Mouse (Mus musculus) cortical plate, adult 2 months (tissue): ENCODE data around the gene Zfp958. TPM values are rescaled to one million over a fixed set of nuclear protein-coding genes. Genes with fewer than 3 reads are reported as not detected.
"Not testable (repeated sequence)": the region's sequence is repeated elsewhere in the genome, so short reads cannot be mapped to it uniquely, and the experiment has no call there.

Experiments
- H3K27ac ChIP-seq: fragments of 200-500 bp; 2 replicates; pipeline ENCODE4 v1.5.1; 2012; ENCODE audit warnings: low read length, control low read depth, inconsistent platforms; ENCODE audit not compliant: insufficient read depth
- H3K4me1 ChIP-seq: fragments of 200-500 bp; 2 replicates; pipeline ENCODE4 v1.6.1; 2011; ENCODE audit warnings: low read length; ENCODE audit not compliant: control insufficient read depth, insufficient read depth
- H3K4me3 ChIP-seq: fragments of 200-500 bp; 2 replicates; pipeline ENCODE4 v1.5.1; 2011; ENCODE audit warnings: mild to moderate bottlenecking, low read length, control low read depth; ENCODE audit not compliant: insufficient read depth
- CTCF ChIP-seq: fragments of 200-500 bp; IDR thresholded peaks from 2 replicates; pipeline ENCODE4 v1.5.1; 2011; ENCODE audit warnings: mild to moderate bottlenecking, control low read depth, low read length; ENCODE audit not compliant: insufficient read depth; ENCODE audit errors: extremely low read depth
- POLR2A ChIP-seq: fragments of 200-500 bp; IDR thresholded peaks from 2 replicates; pipeline ENCODE4 v1.6.1; 2011; ENCODE audit warnings: mild to moderate bottlenecking, low read length, control low read depth; ENCODE audit not compliant: insufficient read depth; ENCODE audit errors: extremely low read depth
- polyA plus RNA-seq: library from polyadenylated mRNA; depleted of rRNA; stranded (reverse); fragments of >200 nt; gene quantifications from 2 replicates; pipeline ENCODE4 v1.2.3, GENCODE M21; 2012; rRNA removed

The Zfp958 gene
- 6.8 and 6.9 TPM in 2 replicates for polyA plus RNA-seq

DNA sequence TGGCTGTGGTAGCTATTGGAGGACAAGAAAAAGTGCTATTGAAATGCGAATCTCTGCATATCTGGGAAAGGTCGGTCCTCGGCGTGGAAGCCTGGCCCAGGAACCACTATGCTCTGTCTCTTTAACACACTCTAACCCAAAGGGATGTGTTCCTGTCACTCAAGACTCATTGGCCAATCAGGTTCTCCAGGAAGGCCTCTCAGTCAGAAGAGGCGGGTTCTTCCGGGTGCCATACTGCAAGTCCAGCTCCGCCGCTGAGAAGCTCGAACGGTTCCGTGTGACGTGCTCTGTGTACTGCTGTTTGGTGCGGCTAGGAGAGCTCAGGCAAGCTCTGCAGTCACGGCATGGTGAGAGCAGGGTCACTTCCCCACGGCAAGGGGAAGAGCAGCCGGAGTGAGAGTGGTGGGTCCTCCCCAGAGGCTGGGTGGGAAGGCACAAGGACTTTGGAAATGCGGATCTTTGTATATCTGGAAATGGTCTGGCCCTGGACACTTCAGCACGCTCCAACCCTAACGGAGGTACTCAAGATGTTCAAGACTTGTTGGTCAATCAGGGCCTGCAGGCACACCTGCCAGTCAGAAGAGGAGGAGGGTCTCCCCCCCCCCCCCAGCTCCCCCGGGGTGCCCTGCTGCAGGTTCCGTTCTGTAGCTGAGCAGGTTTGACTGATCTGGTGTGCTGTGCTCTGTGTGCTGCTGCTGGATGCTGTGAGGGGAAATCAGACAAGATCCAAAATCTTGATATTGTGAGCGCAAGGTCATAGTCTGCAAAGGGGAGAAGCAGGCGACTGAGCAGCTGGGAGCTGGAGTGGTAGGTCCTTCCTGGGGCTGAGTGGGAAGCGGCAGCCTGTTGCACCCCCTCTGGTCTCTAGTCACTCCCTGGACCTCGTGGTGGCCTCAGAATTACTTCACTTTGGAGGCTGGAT is at the start of gene Zfp958:
Gene Zfp958 (plus strand): TSS at position 236 of the 922 bp plus-strand sequence.
- peak; percentile 92 for TF ChIP-seq POLR2A
- TF ChIP-seq CTCF, result no peak
- H3K4me3 ChIP-seq, result peak within 1 kb of the TSS; percentile 71
- H3K27ac ChIP-seq, result peak within 1 kb of the TSS; percentile 26; the same call in 1 of the 2 replicates
- no peaks in the 10 kb centered on the region; the same call in 1 of the 2 replicates for H3K4me1 ChIP-seq

GRCm38 (mm10) chr8:4581986-4582385 is 31.0 kb upstream of the Zfp958 start:
- H3K4me1 ChIP-seq, result no peaks in the 10 kb centered on the region
- no peak overlapping the region for H3K27ac ChIP-seq
- H3K4me3 ChIP-seq, result no peak overlapping the region
- no peak for TF ChIP-seq POLR2A
- no peak for TF ChIP-seq CTCF

GRCm38 (mm10) chr8:4582754-4583178 is 30.2 kb upstream of the Zfp958 start:
- H3K4me1 ChIP-seq, result no peaks in the 10 kb centered on the region
- H3K27ac ChIP-seq, result no peak overlapping the region
- TF ChIP-seq CTCF (no peak), POLR2A (no peak)
- no peak overlapping the region for H3K4me3 ChIP-seq

DNA sequence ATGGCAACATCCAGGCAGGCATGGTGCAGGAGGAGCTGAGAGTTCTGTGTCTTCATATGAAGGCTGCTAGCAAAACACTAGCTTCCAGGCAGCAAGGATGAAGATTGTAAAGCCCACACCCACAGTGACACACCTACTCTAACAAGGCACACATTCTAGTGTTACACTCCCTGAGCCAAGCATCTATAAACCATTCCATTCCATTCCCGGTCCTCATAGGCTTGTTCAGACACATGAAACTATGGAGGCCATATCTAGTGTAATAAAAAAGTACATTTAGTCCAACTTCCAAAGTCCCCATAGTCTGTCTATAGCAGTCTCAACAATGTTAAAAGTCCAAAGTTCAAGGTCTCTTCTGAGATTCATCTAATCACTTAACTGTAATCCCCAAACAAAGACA is 28.3 kb upstream of the Zfp958 start:
- no peak for TF ChIP-seq POLR2A
- TF ChIP-seq CTCF, result no peak
- H3K4me1 ChIP-seq, result no peaks in the 10 kb centered on the region

DNA sequence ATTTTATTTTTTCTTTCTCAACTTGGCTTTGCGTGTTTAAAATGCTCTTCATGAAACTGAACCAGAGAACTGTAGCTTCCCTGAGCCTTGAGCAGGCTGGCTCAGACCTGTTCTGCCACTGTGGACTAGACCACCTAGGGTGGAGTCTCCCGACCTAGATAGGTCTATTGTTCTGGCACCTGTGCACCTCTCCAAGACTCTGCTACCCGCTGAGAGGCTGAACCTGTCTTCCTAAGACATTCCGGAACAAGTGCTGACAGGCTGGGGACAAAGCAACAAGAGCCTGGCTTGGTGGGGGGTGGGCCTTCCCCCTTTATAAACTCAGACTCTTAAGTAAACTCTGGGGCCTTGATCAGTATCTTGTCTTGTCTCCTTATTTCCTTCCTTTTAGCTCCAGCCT is 26.6 kb upstream of the Zfp958 start:
- TF ChIP-seq POLR2A, result no peak
- no peak overlapping the region for H3K4me3 ChIP-seq
- no peak overlapping the region for H3K27ac ChIP-seq
- H3K4me1 ChIP-seq, result no peaks in the 10 kb centered on the region

More for the DNA sequence above, 28.3 kb upstream of the Zfp958 start:
- H3K27ac ChIP-seq, result no peak overlapping the region
- no peak overlapping the region for H3K4me3 ChIP-seq

DNA sequence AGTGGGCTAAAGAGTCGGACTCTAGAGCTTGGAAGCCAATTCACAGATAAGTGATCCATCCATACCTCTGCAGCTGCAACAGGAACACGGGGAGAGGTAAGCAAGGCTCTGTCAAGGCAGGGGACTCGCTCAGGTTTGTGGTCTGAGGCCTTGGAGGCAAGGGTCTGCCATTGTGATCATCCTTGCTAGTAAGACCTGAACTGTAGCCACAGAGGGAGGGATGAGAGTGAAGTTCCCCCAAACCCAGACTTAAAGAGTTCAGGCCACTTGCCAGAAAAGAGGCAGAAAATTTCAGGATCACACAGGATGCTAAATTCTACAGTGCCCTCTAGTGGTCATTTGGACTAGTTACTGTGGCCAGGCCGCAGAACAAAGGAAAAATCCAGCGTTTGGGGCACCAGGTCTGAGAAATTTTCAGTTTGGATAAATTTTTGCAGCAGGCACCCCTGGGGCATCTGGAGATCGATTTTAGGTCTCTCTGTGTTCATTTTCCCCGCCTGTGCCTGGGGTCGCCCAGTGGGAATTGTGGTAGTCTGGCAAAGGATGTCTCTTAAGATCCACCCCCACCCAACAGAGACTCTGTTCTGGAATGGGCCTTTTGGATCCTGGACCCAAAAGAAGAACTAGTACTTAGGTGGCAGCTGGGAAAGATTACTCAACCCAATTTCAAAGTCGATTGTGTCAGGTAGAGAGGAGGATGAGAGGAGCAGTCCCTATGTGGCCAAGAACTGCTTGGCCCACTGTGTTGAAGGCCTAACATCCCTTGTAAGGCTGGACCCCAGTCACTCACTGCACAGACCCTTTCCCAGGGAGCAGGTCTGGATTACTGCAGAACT is 24.6 kb upstream of the Zfp958 start:
- Histone ChIP-seq H3K27ac (no peak overlapping the region), H3K4me3 (no peak overlapping the region), H3K4me1 (no peaks in the 10 kb centered on the region)
- peak; percentile 55; the same call in 1 of the 2 replicates for TF ChIP-seq CTCF
- no peak for TF ChIP-seq POLR2A

DNA sequence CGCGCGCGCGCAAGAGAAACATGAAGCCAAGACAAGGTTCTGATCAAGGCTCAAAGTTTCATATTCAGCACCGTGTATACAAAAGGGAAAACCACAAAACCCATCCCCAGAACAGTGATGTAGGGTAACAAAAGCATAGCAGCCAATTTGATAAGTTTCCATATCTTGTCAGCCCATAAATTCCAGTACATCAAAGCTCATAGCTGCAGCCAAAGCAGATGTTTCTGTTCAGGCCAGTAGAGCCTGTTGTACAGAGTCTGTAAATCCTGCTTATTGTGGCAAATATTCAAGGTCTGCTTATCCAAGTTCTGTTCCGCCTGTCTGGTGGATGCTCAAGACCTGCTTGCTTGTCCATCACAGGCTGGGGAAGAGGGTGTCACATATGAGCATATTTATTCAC is 4.1 kb upstream of the Zfp958 start:
- TF ChIP-seq POLR2A (no peak), CTCF (no peak)
- no peaks in the 10 kb centered on the region for H3K4me1 ChIP-seq

DNA sequence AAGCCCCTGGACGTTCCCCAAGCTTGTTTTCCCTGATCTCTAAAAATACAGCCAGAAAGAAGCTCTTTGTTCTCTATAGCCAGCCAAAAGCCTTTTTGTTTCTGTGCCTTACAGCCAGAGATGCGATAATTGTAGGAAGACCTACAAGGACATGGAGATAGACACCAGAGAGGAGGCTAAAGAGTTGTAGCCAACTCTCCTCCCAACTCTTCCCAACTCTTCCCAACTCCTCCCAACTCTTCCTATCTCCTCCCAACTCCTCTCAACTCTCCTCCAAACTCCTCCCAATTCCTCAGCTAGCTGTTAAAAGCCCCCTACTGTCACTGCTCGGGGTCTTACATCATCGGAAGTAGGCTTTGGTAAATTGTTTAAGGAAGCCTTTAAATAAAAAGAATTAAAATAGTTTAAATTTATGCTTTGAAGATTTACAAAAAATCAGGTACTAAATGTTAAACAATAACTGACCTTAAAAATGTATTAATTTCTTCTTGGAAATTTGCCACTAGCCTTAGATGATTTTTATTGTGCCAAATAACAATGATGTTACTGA is 1.3 kb upstream of the Zfp958 start:
- H3K4me1 ChIP-seq, H3K27ac ChIP-seq, H3K4me3 ChIP-seq: not testable (repeated sequence)

More for the DNA sequence above, 4.1 kb upstream of the Zfp958 start:
- Histone ChIP-seq H3K4me3 (no peak overlapping the region), H3K27ac (no peak overlapping the region)

DNA sequence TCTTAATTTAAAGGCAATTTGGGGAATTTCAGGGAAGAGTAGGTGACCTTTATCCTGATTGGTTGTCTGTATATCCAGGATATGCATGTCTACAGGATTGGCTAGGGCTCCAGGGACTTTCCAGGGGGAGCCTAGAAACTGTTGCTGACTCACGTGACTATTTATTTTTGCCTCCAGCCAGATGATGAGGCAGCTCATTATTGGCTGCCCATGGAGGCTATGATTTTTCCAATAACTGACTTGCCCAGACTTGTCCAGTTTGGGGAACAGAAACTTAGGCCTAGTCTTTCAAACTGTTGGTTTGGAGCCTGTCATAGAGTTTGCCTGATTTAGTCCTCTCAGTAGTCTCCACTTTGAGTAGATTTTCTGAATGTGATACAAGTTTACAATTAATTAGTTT is 14.4 kb downstream of the Zfp958 start:
- TF ChIP-seq POLR2A, result no peak
- no peak for TF ChIP-seq CTCF
- Histone ChIP-seq H3K4me1 (no peaks in the 10 kb centered on the region), H3K4me3 (no peak overlapping the region), H3K27ac (no peak overlapping the region)
